Mouse (Mus musculus) heart, adult 2 months (tissue): ENCODE measurements at regions not wholly inside any gene's neighbourhood (a gene's known extent, or its start where the extent isn't known, plus 50 kb on each side); places are given as distances from the start of the nearest gene placed in this dataset.
A peak's percentile ranks its signal among the peaks of the same experiment; 100 is the strongest.

ENCODE experiments used
- DNase-seq, 2 experiments: peaks; one replicate each; pipeline ENCODE4 v3.0.0; 2021
- H3K27ac ChIP-seq: fragments of 200-600 bp; 2 replicates; pipeline ENCODE4 v1.8.1; 2022
- H3K27me3 ChIP-seq: fragments of 200-500 bp; 2 replicates; pipeline ENCODE4 v1.6.1; 2012; ENCODE audit warnings: mild to moderate bottlenecking, low read length, inconsistent platforms, mixed read lengths; ENCODE audit not compliant: control insufficient read depth, insufficient read depth
- H3K36me3 ChIP-seq: fragments of 200-500 bp; 2 replicates; pipeline ENCODE4 v1.6.1; 2012; ENCODE audit warnings: low read length, inconsistent platforms; ENCODE audit not compliant: control insufficient read depth, insufficient read depth
- H3K4me1 ChIP-seq: fragments of 200-500 bp; 2 replicates; pipeline ENCODE4 v1.6.1; 2011; ENCODE audit warnings: low read length; ENCODE audit not compliant: control insufficient read depth, insufficient read depth
- H3K4me3 ChIP-seq: fragments of 200-600 bp; 2 replicates; pipeline ENCODE4 v1.8.1; 2022
- H3K79me2 ChIP-seq: fragments of 200-500 bp; replicated peaks from 2 replicates; pipeline ENCODE4 v1.6.1; 2012; ENCODE audit warnings: mild to moderate bottlenecking, inconsistent platforms, low read length, moderate library complexity, mixed read lengths; ENCODE audit not compliant: control insufficient read depth, insufficient read depth
- H3K9ac ChIP-seq: fragments of 200-500 bp; 2 replicates; pipeline ENCODE4 v1.6.1; 2012; ENCODE audit warnings: low read depth, mild to moderate bottlenecking, control low read depth, inconsistent platforms, low read length, mixed read lengths
- CTCF ChIP-seq: fragments of 200-600 bp; IDR thresholded peaks from 2 replicates; pipeline ENCODE4 v1.8.1; 2022; ENCODE audit warnings: antibody characterized with exemption, mild to moderate bottlenecking, moderate library complexity
- EP300 ChIP-seq: fragments of 200-500 bp; IDR thresholded peaks from 2 replicates; pipeline ENCODE4 v1.6.1; 2011; ENCODE audit warnings: low read depth, low read length, control low read depth; ENCODE audit not compliant: insufficient read depth
- POLR2A ChIP-seq: fragments of 200-500 bp; IDR thresholded peaks from 2 replicates; pipeline ENCODE4 v1.6.1; 2011; ENCODE audit warnings: mild to moderate bottlenecking, low read depth, low read length, control low read depth; ENCODE audit not compliant: insufficient read depth
- WGBS: fragments of 180-500 bp; shearing (Covaris S2); methylation state at CpG from one replicate; pipeline ENCODE4 v1.1.7; 2018; 5-methylcytosine and 5-hydroxymethylcytosine counted together
- intact Hi-C: fragments of 180-260 bp; cut with DNase I; formaldehyde crosslinking; loops from one replicate; pipeline ENCODE4 v1.15.1; 2025

GRCm38 (mm10) chr10:66813850-66814564, 281.9 kb upstream of the Jmjd1c start:
- Histone ChIP-seq H3K4me3 (0 out of 2 replicates have a peak overlapping the region, but pooled peaks have one; percentile 0), H3K4me1 (peaks cover 3% of the 10 kb centered on the region), H3K27ac (no peak overlapping the region), H3K27me3 (no peaks in the 10 kb centered on the region), H3K36me3 (no peaks in the 10 kb centered on the region), H3K9ac (no peak overlapping the region), H3K79me2 (no peaks in the 10 kb centered on the region)
- TF ChIP-seq POLR2A (no peak), CTCF (peak; percentile 61)
- DNase-seq, result no peak
- intact Hi-C loops, result no loop called here
- WGBS, result 16% methylated on average over 15 of the region's 15 CpGs

- intact Hi-C loops, result no loop called here
- WGBS, result 8% methylated on average over 16 of the region's 16 CpGs
- no peaks in the 10 kb centered on the region for H3K79me2 ChIP-seq
- DNase-seq, result peak; percentile 82 to 85
- H3K27ac ChIP-seq, result peak overlapping the region; percentile 29; the same call in 1 of the 2 replicates
- no peaks in the 10 kb centered on the region for H3K27me3 ChIP-seq
- no peak overlapping the region for H3K4me3 ChIP-seq
- peaks cover 3% of the 10 kb centered on the region for H3K4me1 ChIP-seq
- peak; percentile 93 for TF ChIP-seq CTCF
- TF ChIP-seq EP300, result 0 out of 2 replicates have a peak, but pooled peaks have one; percentile 49
- TF ChIP-seq POLR2A, result no peak
- no peak overlapping the region for H3K9ac ChIP-seq
- no peaks in the 10 kb centered on the region for H3K36me3 ChIP-seq
Measured at GRCm38 (mm10) chr10:66814565-66815201, 281.2 kb upstream of the Jmjd1c start.

DNA sequence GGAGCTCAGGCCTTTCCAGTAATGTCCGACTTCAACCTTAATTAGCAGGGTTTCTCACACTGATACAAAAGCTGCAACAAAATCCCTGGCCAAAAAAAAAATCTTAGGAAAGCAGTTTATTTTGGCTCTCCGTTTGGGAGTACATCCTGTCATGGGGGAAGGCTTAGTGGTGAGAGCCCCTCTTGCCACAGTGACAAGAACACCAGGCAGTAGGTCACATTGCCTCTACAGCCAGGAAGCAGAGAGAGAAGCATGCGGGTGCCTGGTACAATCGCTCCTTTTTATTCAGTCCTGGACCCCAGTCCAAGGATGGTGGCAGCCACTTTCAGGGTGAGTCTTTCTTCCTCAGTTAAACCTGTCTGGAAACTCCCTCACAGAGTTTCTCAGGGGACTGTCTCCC, 280.0 kb upstream of the Jmjd1c start:
- no peak overlapping the region for H3K9ac ChIP-seq
- H3K27ac ChIP-seq, result no peak overlapping the region
- no peak overlapping the region for H3K4me3 ChIP-seq
- intact Hi-C loops, result no loop called here
- WGBS, result 27% methylated on average over 4 of the region's 4 CpGs
- H3K4me1 ChIP-seq, result peaks cover 3% of the 10 kb centered on the region
- no peaks in the 10 kb centered on the region for H3K79me2 ChIP-seq
- TF ChIP-seq EP300 (no peak), CTCF (no peak), POLR2A (no peak)
- H3K36me3 ChIP-seq, result no peaks in the 10 kb centered on the region
- H3K27me3 ChIP-seq, result no peaks in the 10 kb centered on the region
- no peak for DNase-seq

DNA sequence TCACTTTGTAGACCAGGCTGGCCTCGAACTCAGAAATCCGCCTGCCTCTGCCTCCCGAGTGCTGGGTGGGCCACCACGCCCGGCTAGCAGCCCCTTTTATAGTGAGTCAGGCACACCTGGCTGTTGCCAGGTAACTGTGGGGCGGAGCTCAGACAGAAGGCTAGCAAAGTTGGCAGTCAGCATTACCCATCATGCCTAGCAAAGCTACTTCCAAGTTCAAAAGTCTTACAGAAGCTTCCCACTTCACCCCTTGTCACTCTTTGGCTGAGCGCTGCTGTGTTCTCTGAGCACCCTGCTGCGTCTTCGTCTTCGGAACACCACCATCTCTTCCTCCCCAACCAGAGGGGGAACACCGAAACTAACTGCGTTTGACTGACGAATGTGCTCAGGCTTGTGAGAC, 279.1 kb upstream of the Jmjd1c start:
- H3K36me3 ChIP-seq, result no peaks in the 10 kb centered on the region
- 85% methylated on average over 13 of the region's 13 CpGs for WGBS
- intact Hi-C loops, result no loop called here

GRCm38 (mm10) chr10:66817876-66818275, 278.0 kb upstream of the Jmjd1c start:
- Histone ChIP-seq H3K79me2 (no peaks in the 10 kb centered on the region), H3K36me3 (no peaks in the 10 kb centered on the region), H3K4me1 (peaks cover 3% of the 10 kb centered on the region), H3K27me3 (no peaks in the 10 kb centered on the region), H3K27ac (no peak overlapping the region), H3K4me3 (no peak overlapping the region), H3K9ac (no peak overlapping the region)
- no peak for DNase-seq
- WGBS, result 67% methylated on average over 7 of the region's 7 CpGs
- TF ChIP-seq CTCF, result no peak
- no peak for TF ChIP-seq EP300
- no peak for TF ChIP-seq POLR2A
- intact Hi-C loops, result no loop called here

More for the DNA sequence above, 279.1 kb upstream of the Jmjd1c start:
- no peak overlapping the region for H3K4me3 ChIP-seq
- H3K9ac ChIP-seq, result no peak overlapping the region
- no peak overlapping the region for H3K27ac ChIP-seq
- no peaks in the 10 kb centered on the region for H3K27me3 ChIP-seq
- TF ChIP-seq CTCF (no peak), EP300 (no peak), POLR2A (no peak)
- no peaks in the 10 kb centered on the region for H3K79me2 ChIP-seq
- H3K4me1 ChIP-seq, result peaks cover 3% of the 10 kb centered on the region
- no peak for DNase-seq

GRCm38 (mm10) chr10:66819517-66819916, 276.4 kb upstream of the Jmjd1c start:
- 81% methylated on average over 8 of the region's 8 CpGs for WGBS
- DNase-seq, result no peak

More at GRCm38 (mm10) chr10:66819517-66819916, 276.4 kb upstream of the Jmjd1c start:
- H3K9ac ChIP-seq, result no peak overlapping the region
- H3K4me3 ChIP-seq, result no peak overlapping the region
- intact Hi-C loops, result no loop called here
- H3K36me3 ChIP-seq, result no peaks in the 10 kb centered on the region
- H3K27me3 ChIP-seq, result no peaks in the 10 kb centered on the region
- H3K4me1 ChIP-seq, result peaks cover 3% of the 10 kb centered on the region
- H3K27ac ChIP-seq, result no peak overlapping the region
- TF ChIP-seq POLR2A (no peak), EP300 (no peak)
- no peaks in the 10 kb centered on the region for H3K79me2 ChIP-seq
